In genomic region chr17:34219096-34219495, GRCm38 (mm10) we compare ENCODE assay signal across 8 mouse cellular contexts. TPM values are rescaled to one million over a fixed set of nuclear protein-coding genes. Genes with fewer than 3 reads are reported as not detected.
DNase-seq lines count a peak whose midpoint lies in the region; ATAC-seq and TF ChIP-seq lines count a peak whose summit lies in the region.
"Not testable (repeated sequence)": the region's sequence is repeated elsewhere in the genome, so short reads cannot be mapped to it uniquely, and the experiment has no call there.
"Had no signal": no experiment of that assay in that cellular context is flagged by ENCODE, and none has a peak within 500 bp of the region (broad histone marks: within the 10 kb centered on the region; RNA-seq: fewer than 3 reads in every experiment).

No protein-coding gene starts in this region.

- 87% methylated on average over 9 of the region's 11 CpGs for WGBS in cerebellum, adult 2 months
- 91% methylated on average over 8 of the region's 11 CpGs for WGBS in lung, postnatal 0 days

- not testable (repeated sequence) for H3K9me3 ChIP-seq in lung, postnatal 0 days (ENCODE audit: low read length)

- not testable (repeated sequence) for H3K4me3 ChIP-seq in cerebellum, adult 2 months (replicated peaks; ENCODE audit: insufficient read depth, low read depth, low read length)
- H3K4me3 ChIP-seq in lung, postnatal 0 days (ENCODE audit: low read depth, low read length), result peak overlapping the region; percentile 10; the same call in 1 of the 2 replicates

- H3K4me2 ChIP-seq in lung, postnatal 0 days (replicated peaks; ENCODE audit: low read depth, low read length), result peak overlapping the region; percentile 35

- H3K9ac ChIP-seq in lung, postnatal 0 days (replicated peaks; ENCODE audit: low read depth), result not testable (repeated sequence)

- intact Hi-C loops in heart, postnatal 10 days (cut with DNase I), result loop anchor here (2.0 kb wide), 1 partner anchor 16 kb away; no protein-coding TSS in a partner anchor

- not testable (repeated sequence) for H3K36me3 ChIP-seq in lung, postnatal 0 days (ENCODE audit: insufficient read depth, low read length)

- H3K27me3 ChIP-seq in cerebellum, adult 2 months (ENCODE audit: control insufficient read depth, insufficient read depth, low read length); lung, postnatal 0 days (replicated peaks; ENCODE audit: insufficient read depth, low read length): not testable (repeated sequence)

- ATAC-seq in activated CD4-positive, CD25-positive, alpha-beta regulatory T cell, adult 4 months, result peak; percentile 44
- ATAC-seq in lung, postnatal 0 days, result not testable (repeated sequence)

- TF ChIP-seq EP300 in lung, postnatal 0 days (IDR thresholded peaks at IDR 0.05), result not testable (repeated sequence)

- TF ChIP-seq POLR2A in cerebellum, adult 2 months (IDR thresholded peaks at IDR 0.05; ENCODE audit: borderline replicate concordance, insufficient read depth, low read length), result not testable (repeated sequence)

- DNase-seq in cerebellum, adult 2 months, result not testable (repeated sequence)
- peak; percentile 53 to 76 for DNase-seq in heart, postnatal 10 days
- DNase-seq in kidney, postnatal 25 days, result peak; percentile 70 to 80
- DNase-seq in lung, postnatal 0 days (ENCODE audit: low spot score), result peak; percentile 22
- peak; percentile 50 for DNase-seq in ovary, postnatal 14 days (ENCODE audit: low spot score)
- peak; percentile 79 for DNase-seq in testis, postnatal 10 days (ENCODE audit: low spot score)

- TF ChIP-seq CTCF in cerebellum, adult 2 months (IDR thresholded peaks at IDR 0.05; ENCODE audit: borderline replicate concordance, insufficient read depth, low read depth, low read length), result peak; percentile 28; the same call in 1 of the 2 replicates
- peak; percentile 67 for TF ChIP-seq CTCF in lung, postnatal 0 days (IDR thresholded peaks at IDR 0.05)

- not testable (repeated sequence) for H3K4me1 ChIP-seq in cerebellum, adult 2 months (ENCODE audit: control insufficient read depth, insufficient read depth, low read length); lung, postnatal 0 days (ENCODE audit: insufficient read depth, low read depth, low read length)

- H3K27ac ChIP-seq in cerebellum, adult 2 months (ENCODE audit: insufficient read depth, low read length); lung, postnatal 0 days (ENCODE audit: low read length): not testable (repeated sequence)

RNA-seq across cellular contexts. Expression of gene Tap2, which starts 15.8 kb away (rescaled TPM):
- polyA plus RNA-seq in activated CD4-positive, CD25-positive, alpha-beta regulatory T cell, adult 4 months (2017; shearing (Covaris generic)), result 100 to 1,000 TPM in 1 of 2 experiments, 10 to 100 TPM in 1; 68.0 to 148 TPM
- 9.1 and 10.0 TPM in 2 replicates for polyA plus RNA-seq in cerebellum, adult 2 months (2012; rRNA removed)
- 10 to 100 TPM; 17.6 to 20.3 TPM for total RNA-seq in heart, postnatal 10 days (2021)
- polyA plus RNA-seq in lung, postnatal 0 days (2015; fragmentation: Nextera tagmentation; extraction: Ambion mirVana), result 23.9 and 26.1 TPM in 2 replicates

RNA-seq across cellular contexts. Expression of gene H2-Ob, which starts 19.6 kb away (rescaled TPM):
- 10 to 100 TPM; 57.3 to 70.9 TPM for polyA plus RNA-seq in activated CD4-positive, CD25-positive, alpha-beta regulatory T cell, adult 4 months (2017; shearing (Covaris generic))
- polyA plus RNA-seq in cerebellum, adult 2 months (2012; rRNA removed), result 0.67 and 0.86 TPM in 2 replicates
- under 1 TPM; 0.77 to 0.92 TPM for total RNA-seq in heart, postnatal 10 days (2021)
- 0.43 and 1.2 TPM in 2 replicates for polyA plus RNA-seq in lung, postnatal 0 days (2015; fragmentation: Nextera tagmentation; extraction: Ambion mirVana)
- polyA plus RNA-seq: midbrain, embryonic 14.5 days had no signal

RNA-seq across cellular contexts. Expression of gene Psmb8, which starts 21.6 kb away (rescaled TPM):
- polyA plus RNA-seq in activated CD4-positive, CD25-positive, alpha-beta regulatory T cell, adult 4 months (2017; shearing (Covaris generic)), result 1,000 to 10,000 TPM in 1 of 2 experiments, 100 to 1,000 TPM in 1; 892 to 1,228 TPM
- 5.8 and 7.3 TPM in 2 replicates for polyA plus RNA-seq in cerebellum, adult 2 months (2012; rRNA removed)
- total RNA-seq in heart, postnatal 10 days (2021), result 10 to 100 TPM; 10.3 to 10.7 TPM
- polyA plus RNA-seq in lung, postnatal 0 days (2015; fragmentation: Nextera tagmentation; extraction: Ambion mirVana), result 54.9 and 58.6 TPM in 2 replicates

RNA-seq across cellular contexts. Expression of gene Psmb9, which starts 31.5 kb away (rescaled TPM):
- polyA plus RNA-seq in activated CD4-positive, CD25-positive, alpha-beta regulatory T cell, adult 4 months (2017; shearing (Covaris generic)), result 100 to 1,000 TPM; 320 to 348 TPM
- polyA plus RNA-seq in cerebellum, adult 2 months (2012; rRNA removed), result 2.2 and 2.7 TPM in 2 replicates
- total RNA-seq in heart, postnatal 10 days (2021), result 1 to 10 TPM; 3.2 to 4.6 TPM
- polyA plus RNA-seq in lung, postnatal 0 days (2015; fragmentation: Nextera tagmentation; extraction: Ambion mirVana), result 16.4 and 17.1 TPM in 2 replicates

RNA-seq across cellular contexts. Expression of gene Tap1, which starts 31.7 kb away (rescaled TPM):
- 100 to 1,000 TPM; 134 to 207 TPM for polyA plus RNA-seq in activated CD4-positive, CD25-positive, alpha-beta regulatory T cell, adult 4 months (2017; shearing (Covaris generic))
- 2.6 and 2.7 TPM in 2 replicates for polyA plus RNA-seq in cerebellum, adult 2 months (2012; rRNA removed)
- 1 to 10 TPM; 6.7 to 7.0 TPM for total RNA-seq in heart, postnatal 10 days (2021)
- 11.6 and 12.6 TPM in 2 replicates for polyA plus RNA-seq in lung, postnatal 0 days (2015; fragmentation: Nextera tagmentation; extraction: Ambion mirVana)

Comparison
In these comparisons a context has a peak if more than half of its experiments do, and no peak if none do; other contexts are left out.
1. RNA of gene H2-Ob, which starts 19.6 kb away (polyA plus RNA-seq): 57.3 to 70.9 TPM in activated CD4-positive, CD25-positive, alpha-beta regulatory T cell, adult 4 months; 0.67 to 0.86 TPM in cerebellum, adult 2 months and 0.43 to 1.2 TPM in lung, postnatal 0 days; every median in the first group is over 10 times any median in the second.
2. RNA of gene Psmb8, which starts 21.6 kb away (polyA plus RNA-seq): 892 to 1,228 TPM in activated CD4-positive, CD25-positive, alpha-beta regulatory T cell, adult 4 months; 54.9 to 58.6 TPM in lung, postnatal 0 days and 5.8 to 7.3 TPM in cerebellum, adult 2 months; every median in the first group is over 10 times any median in the second.